Mouse (Mus musculus): ENCODE measurements at regions not wholly inside any gene's neighbourhood (a gene's known extent, or its start where the extent isn't known, plus 50 kb on each side); places are given as distances from the start of the nearest gene placed in this dataset.

- DNase-seq (ENCODE audit: low spot score in 2 of 2) = no peak
These were observed 241.0 kb upstream of the Adgrl2 start for GRCm38 (mm10) chr3:149231346-149231745.

DNA sequence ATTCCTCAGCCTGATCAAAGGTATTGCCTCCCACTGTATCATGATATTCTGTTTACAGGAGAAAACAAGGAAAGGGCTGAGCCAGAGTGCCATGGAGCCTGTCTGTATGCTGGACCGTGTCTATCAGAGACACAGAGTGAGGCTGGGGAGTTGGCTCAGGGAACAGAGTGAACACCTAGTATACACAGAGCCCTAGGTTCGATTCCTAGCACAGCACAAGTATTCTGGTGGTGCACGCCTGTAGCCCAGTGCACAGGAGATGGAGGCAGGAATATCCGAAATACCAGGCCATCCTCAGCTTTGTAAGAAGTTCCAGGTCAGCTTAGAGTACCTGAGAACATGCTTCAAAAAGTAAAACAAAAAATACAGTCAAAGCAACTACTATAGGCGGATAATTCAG lies 237.2 kb upstream of the Adgrl2 start:
- no peak for DNase-seq (ENCODE audit: low spot score in 2 of 2)

GRCm38 (mm10) chr3:149226723-149227122 lies 236.4 kb upstream of the Adgrl2 start:
- no peak for DNase-seq (ENCODE audit: low spot score in 2 of 2)

DNA sequence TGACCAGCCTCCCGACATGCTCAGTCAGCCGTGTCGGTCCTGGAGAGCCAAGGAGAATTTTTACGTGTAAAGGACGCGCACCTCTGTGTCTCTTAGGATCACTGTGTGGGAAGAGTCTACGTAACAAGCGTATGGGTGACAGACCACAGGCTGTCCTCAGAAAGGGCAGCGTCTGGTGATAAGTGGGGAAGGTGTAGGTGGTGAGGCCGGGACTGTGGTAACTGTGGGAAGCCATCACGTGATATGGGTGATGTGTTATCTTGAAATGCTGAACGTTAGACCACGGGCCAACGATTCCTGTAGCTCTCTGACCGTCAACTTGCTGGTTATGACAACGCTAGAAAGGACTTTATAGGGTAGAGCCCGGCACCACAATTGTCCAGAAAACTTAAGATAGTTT lies 235.3 kb upstream of the Adgrl2 start:
- no peak for DNase-seq (ENCODE audit: low spot score in 2 of 2)

DNA sequence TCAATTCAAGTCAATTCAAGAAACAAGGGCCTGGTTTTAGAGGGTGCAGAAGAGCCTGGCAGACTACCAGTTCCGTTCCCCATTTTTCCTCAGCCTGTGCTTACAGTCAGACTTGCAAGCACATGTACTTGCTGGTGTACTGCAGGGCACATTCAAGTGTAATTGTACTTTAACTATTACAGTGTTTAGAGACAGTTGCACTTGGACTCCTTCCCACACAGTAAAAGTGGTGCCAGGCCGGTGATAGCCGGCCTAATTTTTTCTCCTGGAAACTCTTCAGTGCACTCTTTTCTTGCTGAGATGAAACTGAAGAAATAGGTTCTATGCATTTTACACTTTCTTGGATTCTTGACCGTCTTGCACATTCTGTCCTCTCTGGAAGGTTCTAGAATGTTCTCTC lies 233.9 kb upstream of the Adgrl2 start:
- no peak for DNase-seq (ENCODE audit: low spot score in 2 of 2)

GRCm38 (mm10) chr3:149223776-149224175 lies 233.4 kb upstream of the Adgrl2 start:
- DNase-seq (ENCODE audit: low spot score in 2 of 2) = no peak

GRCm38 (mm10) chr3:149220958-149221357 lies 230.6 kb upstream of the Adgrl2 start:
- no peak for DNase-seq (ENCODE audit: low spot score in 2 of 2)

GRCm38 (mm10) chr3:149220304-149220951 lies 230.1 kb upstream of the Adgrl2 start:
- no peak for DNase-seq (ENCODE audit: low spot score in 2 of 2)

DNA sequence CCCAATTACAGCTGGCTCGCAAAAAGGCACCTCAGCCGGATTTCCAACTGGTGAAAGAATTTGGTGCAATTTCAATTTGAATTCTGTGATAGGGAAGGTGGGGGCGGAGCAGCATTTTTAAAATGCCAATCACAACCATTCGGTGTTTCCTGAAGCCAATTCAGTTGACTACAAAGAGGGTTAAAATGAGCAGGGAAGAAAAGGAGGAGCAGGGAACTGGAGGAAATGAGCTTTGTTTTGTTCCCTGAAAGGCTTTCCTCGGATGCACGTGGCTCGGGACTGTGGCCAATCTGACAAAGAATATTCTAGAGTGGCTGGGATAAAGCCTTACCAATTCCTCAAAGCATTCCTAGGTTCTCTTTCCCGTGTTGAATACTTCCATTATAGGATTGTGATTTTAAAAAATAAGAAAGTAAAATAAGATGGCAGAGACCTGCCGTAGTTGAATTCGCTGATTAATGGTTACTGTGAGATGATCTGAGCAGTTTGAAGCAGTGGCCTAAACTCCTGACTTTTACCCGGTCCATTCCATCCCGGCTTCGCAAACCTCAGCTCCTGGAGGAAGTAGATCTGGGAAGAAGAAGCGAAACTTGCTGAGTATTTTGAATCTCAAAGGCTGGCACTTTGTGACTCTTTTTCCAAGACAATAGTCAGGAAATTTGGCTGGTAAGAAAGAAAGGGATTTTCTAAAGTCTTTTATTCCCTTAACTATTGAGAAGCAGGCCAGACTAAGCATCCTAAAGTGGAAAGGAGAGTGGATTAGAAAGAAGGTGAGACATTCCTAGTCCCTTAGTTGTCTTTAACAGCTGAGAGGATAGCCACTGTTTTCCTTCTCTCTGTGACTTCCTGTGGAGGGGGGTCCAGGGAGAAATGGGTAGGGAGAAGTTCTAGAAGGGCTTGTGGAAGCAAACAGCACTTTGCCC lies 229.3 kb upstream of the Adgrl2 start:
- no peak for DNase-seq (ENCODE audit: low spot score in 2 of 2)

DNA sequence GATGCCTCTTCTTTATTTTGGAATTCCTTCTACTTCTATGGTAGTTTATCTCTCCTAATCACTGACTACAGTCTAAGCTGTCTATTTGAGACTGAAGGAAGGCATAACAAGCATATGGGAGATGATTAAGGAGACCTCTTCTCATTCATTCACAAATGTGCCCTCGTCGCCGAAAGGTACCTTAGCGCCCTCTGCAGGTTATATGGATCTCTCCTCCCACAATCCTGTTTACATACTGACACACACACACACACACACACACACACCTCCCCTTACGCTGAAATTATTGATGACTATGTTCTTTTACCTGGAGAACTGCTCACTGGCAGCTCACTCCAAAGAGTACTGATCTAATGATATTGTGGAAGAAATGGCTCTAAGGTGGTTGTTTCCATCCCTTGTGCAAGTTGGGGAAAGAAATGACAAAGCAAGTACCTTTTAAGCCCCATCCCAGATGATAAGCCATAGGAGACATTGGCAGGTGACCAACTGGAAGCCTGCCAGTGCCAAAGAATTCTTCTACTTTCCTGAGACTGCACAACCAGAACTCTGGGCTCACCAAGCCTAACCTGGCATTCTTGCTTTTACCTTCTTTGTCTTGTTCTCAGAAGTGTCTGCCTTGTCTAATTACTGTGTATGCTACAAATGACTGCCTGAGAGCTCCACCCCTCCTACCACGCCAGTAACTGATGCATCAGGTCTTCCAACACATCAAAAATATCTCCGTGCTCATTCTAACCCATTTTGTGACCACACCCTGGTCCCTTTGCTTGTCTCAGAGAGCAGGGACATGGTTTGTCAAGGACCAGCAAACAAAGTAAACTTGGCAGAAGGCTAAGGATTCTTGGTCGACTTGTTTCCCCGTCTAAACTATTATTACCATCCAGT lies 227.8 kb upstream of the Adgrl2 start:
- DNase-seq (ENCODE audit: low spot score in 2 of 2) = no peak

- peak; percentile 28 to 41 for DNase-seq (ENCODE audit: low spot score in 2 of 2)
These were observed 226.5 kb upstream of the Adgrl2 start for GRCm38 (mm10) chr3:149216759-149217400.

DNA sequence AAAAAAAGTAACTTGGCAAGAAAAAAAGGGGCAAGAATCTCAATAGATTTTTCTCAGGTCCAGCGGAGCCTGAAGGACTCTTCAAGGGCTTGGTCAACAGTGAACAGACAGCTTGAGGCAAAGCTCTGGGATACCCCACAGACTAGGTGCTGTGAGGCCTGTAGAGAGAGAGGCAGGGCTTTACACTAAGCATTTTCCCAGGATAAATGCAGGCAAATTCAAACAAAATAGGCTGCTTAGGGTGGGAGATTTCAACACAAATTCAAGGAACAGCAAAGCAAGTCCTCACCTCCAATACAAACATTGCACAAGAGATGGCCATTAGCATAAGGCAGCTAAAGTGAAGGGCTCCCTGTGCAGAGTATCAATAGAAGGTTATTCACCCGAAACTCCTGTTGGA lies 225.3 kb upstream of the Adgrl2 start:
- DNase-seq (ENCODE audit: low spot score in 2 of 2) = no peak

GRCm38 (mm10) chr3:149211909-149212308 lies 221.6 kb upstream of the Adgrl2 start:
- DNase-seq (ENCODE audit: low spot score in 2 of 2) = no peak

GRCm38 (mm10) chr3:149209260-149209659 lies 218.9 kb upstream of the Adgrl2 start:
- DNase-seq (ENCODE audit: low spot score in 2 of 2) = no peak

GRCm38 (mm10) chr3:149203451-149203850 lies 213.1 kb upstream of the Adgrl2 start:
- DNase-seq (ENCODE audit: low spot score in 2 of 2) = no peak

DNA sequence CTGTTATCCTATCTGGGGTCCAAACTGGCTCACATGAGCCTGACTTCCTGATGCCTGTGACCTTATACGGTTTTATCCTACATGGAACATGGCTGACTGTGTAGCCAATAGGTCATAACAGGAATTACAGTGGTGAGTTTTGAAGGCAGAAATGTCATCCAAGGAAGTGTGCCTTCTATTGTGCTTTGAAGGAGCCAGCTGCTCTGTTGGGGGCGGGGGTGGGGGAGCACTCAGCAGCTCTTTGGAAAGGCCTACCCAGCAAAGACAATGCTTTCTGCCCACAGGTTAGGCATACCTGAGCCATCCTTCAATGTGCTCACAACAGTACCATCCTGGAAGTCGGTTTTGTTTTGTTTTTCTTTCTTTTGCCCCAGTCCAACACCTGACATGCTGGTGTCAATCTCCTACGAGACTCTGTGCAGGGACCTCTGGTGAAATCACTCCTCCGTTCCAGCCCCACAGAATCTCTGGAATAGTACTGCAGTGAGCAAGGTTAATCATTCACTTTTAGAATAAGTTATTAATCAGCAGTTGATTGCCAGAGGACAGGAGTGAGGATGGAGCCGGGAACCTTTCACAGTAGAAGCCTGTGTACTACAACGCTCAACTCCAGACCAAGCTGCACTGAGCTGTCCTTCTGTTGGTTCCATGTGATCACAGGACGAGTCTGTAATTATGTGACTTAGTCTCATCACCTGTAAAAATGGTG lies 206.3 kb upstream of the Adgrl2 start:
- DNase-seq (ENCODE audit: low spot score in 2 of 2) = no peak

GRCm38 (mm10) chr3:149190856-149191576 lies 200.7 kb upstream of the Adgrl2 start:
- DNase-seq (ENCODE audit: low spot score in 2 of 2) = peak in 1 of 2 experiments; percentile 16

- DNase-seq (ENCODE audit: low spot score in 2 of 2) = no peak
These were observed 193.8 kb upstream of the Adgrl2 start for GRCm38 (mm10) chr3:149184136-149184551.

DNA sequence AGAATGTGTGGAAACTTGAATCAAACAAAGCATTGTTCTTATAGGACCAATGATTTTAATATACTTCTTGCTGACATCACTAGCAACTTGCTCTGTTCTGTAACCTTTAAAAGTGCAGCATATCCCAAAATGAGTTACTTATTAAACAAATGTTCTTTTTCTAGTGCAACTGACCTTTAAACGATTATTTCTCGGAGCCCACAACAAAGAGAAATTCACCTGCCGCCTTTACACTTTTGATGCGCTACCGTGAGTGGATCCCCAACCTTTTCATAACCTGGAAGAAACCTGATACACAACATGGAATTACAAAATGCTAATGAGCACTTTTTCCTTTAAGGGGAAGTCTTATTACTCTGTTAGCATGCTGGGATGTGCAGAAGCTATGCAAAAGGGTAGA lies 191.7 kb upstream of the Adgrl2 start:
- no peak for DNase-seq (ENCODE audit: low spot score in 2 of 2)

GRCm38 (mm10) chr3:149180129-149180528 lies 189.8 kb upstream of the Adgrl2 start:
- no peak for DNase-seq (ENCODE audit: low spot score in 2 of 2)
